Mouse (Mus musculus) bone marrow, adult 2 months (tissue): ENCODE data around the gene Ccnl1. TPM values are rescaled to one million over a fixed set of nuclear protein-coding genes. Genes with fewer than 3 reads are reported as not detected.

Experiments
- H3K27ac ChIP-seq: fragments of 200-500 bp; 2 replicates; pipeline ENCODE4 v1.5.1; 2012; ENCODE audit warnings: low read depth, mild to moderate bottlenecking, control low read depth, inconsistent platforms, low read length; ENCODE audit not compliant: control insufficient read depth, poor library complexity, insufficient read depth
- H3K4me1 ChIP-seq: fragments of 200-500 bp; 2 replicates; pipeline ENCODE4 v1.6.1; 2011; ENCODE audit warnings: low read length; ENCODE audit not compliant: control insufficient read depth, insufficient read depth
- H3K4me3 ChIP-seq: fragments of 200-500 bp; replicated peaks from 2 replicates; pipeline ENCODE3; 2011; ENCODE audit warnings: mild to moderate bottlenecking, low read depth, low read length, control low read depth; ENCODE audit not compliant: control insufficient read depth
- CTCF ChIP-seq: fragments of 200-500 bp; IDR thresholded peaks from 2 replicates; pipeline ENCODE4 v1.5.1; 2011; ENCODE audit warnings: low read length, control low read depth; ENCODE audit not compliant: control insufficient read depth, insufficient read depth
- POLR2A ChIP-seq: fragments of 200-500 bp; IDR thresholded peaks from 2 replicates; pipeline ENCODE4 v1.6.1; 2011; ENCODE audit warnings: low read depth, mild to moderate bottlenecking, control low read depth, low read length, borderline replicate concordance; ENCODE audit not compliant: control insufficient read depth
- WGBS: fragments of 180-500 bp; shearing (Covaris S2); methylation state at CpG from one replicate; pipeline ENCODE4 v1.1.7; 2018; 5-methylcytosine and 5-hydroxymethylcytosine counted together
- polyA plus RNA-seq: library from polyadenylated mRNA; stranded (reverse); fragments of >200 nt; gene quantifications from 2 replicates; pipeline ENCODE4 v1.2.4, GENCODE M21; 2011; ENCODE audit warnings: low replicate concordance; ENCODE audit not compliant: missing spikeins, insufficient read depth, insufficient read length

The Ccnl1 gene
- polyA plus RNA-seq, 1 experiment, result 133 TPM

- 83% methylated on average over 2 of the region's 2 CpGs for WGBS
- no peaks in the 10 kb centered on the region for H3K4me1 ChIP-seq
- H3K4me3 ChIP-seq, result no peak overlapping the region
- no peak for TF ChIP-seq POLR2A
- no peak for TF ChIP-seq CTCF
- no peak overlapping the region for H3K27ac ChIP-seq
Measured at GRCm38 (mm10) chr3:65909454-65909853, 48.6 kb downstream of the Ccnl1 start.

GRCm38 (mm10) chr3:65907536-65907935 lies 50.5 kb downstream of the Ccnl1 start:
- no peak overlapping the region for H3K27ac ChIP-seq
- 91% methylated on average over 4 of the region's 4 CpGs for WGBS
- no peak overlapping the region for H3K4me3 ChIP-seq
- TF ChIP-seq POLR2A, result no peak
- TF ChIP-seq CTCF, result no peak
- no peaks in the 10 kb centered on the region for H3K4me1 ChIP-seq

GRCm38 (mm10) chr3:65905281-65906169 lies 52.5 kb downstream of the Ccnl1 start:
- Histone ChIP-seq H3K4me1 (no peaks in the 10 kb centered on the region), H3K4me3 (no peak overlapping the region), H3K27ac (no peak overlapping the region)
- TF ChIP-seq CTCF (no peak), POLR2A (no peak)
- WGBS, result 21% methylated on average over 7 of the region's 7 CpGs

GRCm38 (mm10) chr3:65904711-65905110 lies 53.3 kb downstream of the Ccnl1 start:
- Histone ChIP-seq H3K27ac (no peak overlapping the region), H3K4me1 (no peaks in the 10 kb centered on the region), H3K4me3 (no peak overlapping the region)
- TF ChIP-seq CTCF (no peak), POLR2A (no peak)
- WGBS, result 64% methylated on average over 6 of the region's 6 CpGs

GRCm38 (mm10) chr3:65904106-65904505 lies 53.9 kb downstream of the Ccnl1 start:
- TF ChIP-seq CTCF (no peak), POLR2A (no peak)
- Histone ChIP-seq H3K4me1 (no peaks in the 10 kb centered on the region), H3K4me3 (no peak overlapping the region), H3K27ac (no peak overlapping the region)
- 72% methylated on average over 4 of the region's 4 CpGs for WGBS

GRCm38 (mm10) chr3:65898598-65899278 lies 59.3 kb downstream of the Ccnl1 start:
- Histone ChIP-seq H3K4me3 (no peak overlapping the region), H3K4me1 (no peaks in the 10 kb centered on the region), H3K27ac (no peak overlapping the region)
- WGBS, result 77% methylated on average over 8 of the region's 8 CpGs
- TF ChIP-seq POLR2A (no peak), CTCF (no peak)

GRCm38 (mm10) chr3:65897233-65897993 lies 60.6 kb downstream of the Ccnl1 start:
- Histone ChIP-seq H3K27ac (no peak overlapping the region), H3K4me3 (no peak overlapping the region), H3K4me1 (no peaks in the 10 kb centered on the region; the same call in 1 of the 2 replicates)
- WGBS, result 46% methylated on average over 3 of the region's 3 CpGs
- TF ChIP-seq POLR2A (no peak), CTCF (no peak)
